Mouse (Mus musculus): Measurements from ENCODE around the gene Ntn1.

Ntn1 gene

DNA sequence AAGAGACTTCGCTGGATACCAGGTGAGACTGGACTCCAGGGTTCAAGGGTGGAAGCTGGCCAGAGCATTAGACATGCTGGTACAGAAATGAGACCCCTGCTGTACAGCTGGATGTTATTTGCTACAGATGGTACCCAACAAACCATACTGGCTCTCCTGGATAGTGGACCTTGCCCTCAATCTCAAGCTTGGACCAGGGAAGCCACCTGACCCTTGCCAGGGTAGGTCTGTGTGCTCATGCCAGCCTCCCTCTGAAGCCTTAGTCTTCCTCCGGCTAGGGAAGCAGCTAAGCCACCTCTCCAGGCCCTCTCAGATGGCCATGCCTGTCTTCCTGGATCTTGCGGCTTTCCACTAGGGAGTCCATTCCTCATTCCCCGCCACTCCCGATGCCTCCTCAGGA lies 189.9 kb downstream of the Ntn1 start:
- DNase-seq (ENCODE audit: low read depth): no peak

GRCm38 (mm10) chr11:68209506-68209905 lies 191.1 kb downstream of the Ntn1 start:
- DNase-seq (ENCODE audit: low read depth): no peak

- DNase-seq (ENCODE audit: low read depth): no peak
These were observed 192.0 kb downstream of the Ntn1 start for GRCm38 (mm10) chr11:68208582-68208981.

DNA sequence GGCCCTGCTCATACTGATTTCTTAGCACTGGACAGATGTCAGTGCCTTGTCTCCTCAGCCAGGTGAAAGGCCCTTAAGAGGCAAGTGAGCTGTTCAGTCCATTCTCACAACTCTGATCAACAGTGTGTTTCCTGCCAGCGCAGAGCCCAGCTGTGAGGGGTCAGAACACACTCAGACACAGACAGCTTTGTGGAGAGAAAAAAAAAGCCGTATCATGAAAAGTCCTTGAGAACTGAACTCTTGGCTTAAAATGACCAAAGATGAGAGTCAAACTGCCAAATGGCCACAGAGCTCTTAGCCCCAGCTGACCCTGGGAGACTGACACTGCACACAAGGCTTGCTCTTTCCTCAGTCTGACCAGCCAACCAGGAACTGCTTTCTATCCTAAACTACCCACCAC lies 192.6 kb downstream of the Ntn1 start:
- no peak for DNase-seq (ENCODE audit: low read depth)

- no peak for DNase-seq (ENCODE audit: low read depth)
These were observed 194.9 kb downstream of the Ntn1 start for GRCm38 (mm10) chr11:68205572-68206229.

- no peak for DNase-seq (ENCODE audit: low read depth)
These were observed 196.2 kb downstream of the Ntn1 start for GRCm38 (mm10) chr11:68204407-68204806.

GRCm38 (mm10) chr11:68203658-68204315 lies 196.8 kb downstream of the Ntn1 start:
- no peak for DNase-seq (ENCODE audit: low read depth)

- DNase-seq (ENCODE audit: low read depth): no peak
These were observed 198.1 kb downstream of the Ntn1 start for GRCm38 (mm10) chr11:68202561-68202960.

DNA sequence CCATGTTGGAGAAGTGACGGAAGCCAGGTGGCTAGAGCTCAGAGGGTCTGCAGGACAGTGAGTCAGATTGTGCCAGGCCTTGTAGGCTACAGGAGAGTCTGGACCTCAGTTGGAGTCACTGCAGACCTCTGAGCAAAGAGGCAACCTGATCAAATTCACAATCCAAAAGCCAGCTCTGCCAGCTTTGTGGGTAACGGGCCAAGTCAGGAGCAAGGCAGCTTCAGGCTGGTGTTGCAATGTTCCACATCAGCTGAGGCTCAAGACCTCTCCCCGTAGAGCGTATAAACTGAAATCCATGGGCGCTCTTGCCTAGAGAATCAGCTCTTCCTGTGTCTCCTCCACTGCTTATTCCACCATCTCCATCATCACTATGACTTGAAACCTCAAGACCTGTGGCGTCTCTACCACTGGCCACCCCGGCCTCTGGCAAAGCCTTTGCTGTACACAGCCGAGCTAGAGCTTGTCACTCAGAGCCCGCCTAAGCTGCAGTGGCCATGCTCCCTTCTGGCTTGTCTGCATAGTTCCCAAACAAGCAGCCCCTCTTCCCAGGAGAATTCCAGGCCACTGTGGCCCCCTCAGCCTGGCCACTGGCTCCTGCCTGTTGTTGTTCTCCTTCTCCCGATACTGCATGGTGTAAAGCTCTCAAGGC lies 198.7 kb downstream of the Ntn1 start:
- DNase-seq (ENCODE audit: low read depth): no peak

- DNase-seq (ENCODE audit: low read depth): no peak
These were observed 199.6 kb downstream of the Ntn1 start for GRCm38 (mm10) chr11:68201063-68201462.

- no peak for DNase-seq (ENCODE audit: low read depth)
These were observed 200.1 kb downstream of the Ntn1 start for GRCm38 (mm10) chr11:68200500-68200899.

GRCm38 (mm10) chr11:68199801-68200423 lies 200.7 kb downstream of the Ntn1 start:
- DNase-seq (ENCODE audit: low read depth): no peak

DNA sequence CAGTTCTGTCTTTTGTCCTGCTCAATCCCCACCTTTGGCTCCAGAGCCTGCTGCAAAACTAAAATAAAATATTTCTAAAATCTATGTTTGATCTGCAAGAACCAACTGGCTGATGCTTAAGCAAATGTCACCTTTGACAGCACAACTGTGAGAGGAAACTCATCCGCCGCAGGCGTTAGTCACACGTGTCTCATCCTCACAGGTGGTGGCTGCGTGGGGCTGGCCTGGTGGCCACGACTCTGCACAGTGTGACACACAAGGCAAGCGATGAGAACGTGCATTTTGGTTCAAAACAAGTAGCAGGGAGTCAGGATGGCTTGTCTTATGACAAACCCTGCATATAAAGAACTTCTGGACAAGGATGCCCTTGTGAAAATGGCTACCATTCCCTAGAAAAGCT lies 201.5 kb downstream of the Ntn1 start:
- no peak for DNase-seq (ENCODE audit: low read depth)

DNA sequence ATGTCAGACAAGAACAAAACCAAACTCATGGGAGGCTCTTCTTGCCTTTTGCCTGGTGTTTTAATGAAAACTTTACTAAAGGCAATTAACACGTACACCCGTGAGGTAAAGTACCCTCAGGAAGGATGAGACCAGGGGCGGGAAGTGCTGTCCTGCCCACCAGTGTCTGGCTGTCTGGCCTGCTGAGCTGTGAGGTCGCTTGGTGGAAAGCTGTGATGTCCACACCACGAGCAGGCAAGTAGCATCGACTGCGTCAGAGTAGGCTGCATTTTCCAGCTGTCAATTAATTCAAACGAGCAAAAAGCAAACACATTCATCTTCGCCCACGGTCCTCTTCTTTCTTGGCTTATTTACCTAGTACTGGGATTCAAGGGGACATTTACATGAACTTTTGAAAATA lies 201.9 kb downstream of the Ntn1 start:
- no peak for DNase-seq (ENCODE audit: low read depth)

DNA sequence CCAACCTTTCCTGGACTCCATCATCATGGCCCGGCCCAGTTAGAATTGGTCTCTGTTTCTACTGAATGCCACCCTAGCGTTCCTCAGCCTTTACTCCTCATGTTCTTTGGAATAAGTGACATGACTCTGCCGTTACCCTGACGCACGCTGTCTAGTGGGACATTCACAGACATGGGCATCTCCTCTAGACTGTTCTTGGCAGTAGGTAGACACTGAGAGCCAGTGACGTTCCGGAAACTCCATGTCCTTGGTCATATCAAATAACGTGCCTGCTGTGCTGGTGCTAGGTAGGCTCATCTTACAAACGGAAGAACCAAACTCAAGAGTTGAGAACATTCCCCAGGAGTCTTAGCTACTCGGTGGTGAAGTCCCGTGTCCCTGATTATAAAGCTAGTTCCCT lies 203.2 kb downstream of the Ntn1 start:
- no peak for DNase-seq (ENCODE audit: low read depth)

- DNase-seq (ENCODE audit: low read depth): no peak
These were observed 204.1 kb downstream of the Ntn1 start for GRCm38 (mm10) chr11:68196566-68196965.

- no peak for DNase-seq (ENCODE audit: low read depth)
These were observed 204.9 kb downstream of the Ntn1 start for GRCm38 (mm10) chr11:68195693-68196176.

- no peak for DNase-seq (ENCODE audit: low read depth)
These were observed 205.5 kb downstream of the Ntn1 start for GRCm38 (mm10) chr11:68195168-68195567.

DNA sequence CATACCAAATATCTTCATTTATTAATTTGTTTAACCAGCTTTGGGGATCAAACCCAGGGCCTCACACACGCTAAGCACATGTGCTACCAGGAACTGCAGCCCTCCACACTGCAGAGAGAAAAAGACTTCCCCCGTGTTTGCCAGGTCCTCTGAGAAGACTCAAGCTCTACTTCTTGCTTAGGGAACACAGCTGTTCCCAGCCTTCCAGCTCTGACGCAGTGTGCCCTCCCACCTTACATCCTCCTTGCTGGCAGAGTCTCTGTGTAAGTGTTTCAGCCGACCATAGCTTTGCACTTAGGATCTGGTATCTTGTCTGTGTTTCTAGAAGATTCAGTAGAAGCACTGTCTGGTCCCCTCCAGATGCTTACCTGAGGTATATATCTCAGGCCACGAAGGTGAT lies 209.8 kb downstream of the Ntn1 start:
- DNase-seq (ENCODE audit: low read depth): no peak

DNA sequence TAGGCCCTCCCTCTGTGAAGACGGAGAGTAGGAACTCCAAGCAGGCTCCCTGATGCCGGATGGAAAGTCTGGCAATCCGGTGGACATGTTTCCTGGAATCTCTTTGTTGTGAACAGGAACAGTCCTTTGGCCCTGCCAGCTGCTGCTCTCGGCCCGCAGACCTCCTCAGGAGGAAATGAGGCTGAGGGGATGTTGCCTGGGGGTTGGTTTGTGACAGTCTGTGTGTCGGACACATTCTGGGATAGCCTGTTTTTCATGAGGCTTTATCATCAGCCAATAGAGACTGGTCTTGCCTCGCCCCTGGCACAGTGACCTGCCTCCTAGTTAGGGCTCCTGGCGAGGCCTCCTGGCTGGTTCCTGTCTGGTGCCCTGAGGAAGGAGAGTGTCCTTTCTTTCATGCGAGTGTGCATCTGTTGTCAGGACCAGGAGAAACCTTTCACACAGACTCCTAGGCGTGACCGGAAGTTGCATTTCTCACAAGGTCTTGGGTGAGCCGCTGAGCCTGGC lies 211.9 kb downstream of the Ntn1 start:
- DNase-seq (ENCODE audit: low read depth): no peak

GRCm38 (mm10) chr11:68187242-68187641 lies 213.4 kb downstream of the Ntn1 start:
- DNase-seq (ENCODE audit: low read depth): no peak

GRCm38 (mm10) chr11:68185647-68186046 lies 215.0 kb downstream of the Ntn1 start:
- no peak for DNase-seq (ENCODE audit: low read depth)

- no peak for DNase-seq (ENCODE audit: low read depth)
These were observed 223.2 kb downstream of the Ntn1 start for GRCm38 (mm10) chr11:68177415-68177814.

All from c-Kit-positive CD71-negative TER-119-negative erythroid progenitor cells, embryonic 14.5 days (primary cell).